Mouse (Mus musculus) MEL-GATA-1-ER (cell line): Measurements from ENCODE around the gene Sbno1.
"Not testable (repeated sequence)": the region's sequence is repeated elsewhere in the genome, so short reads cannot be mapped to it uniquely, and the experiment has no call there.

Experiments used
- DNase-seq: peaks from one replicate; pipeline ENCODE4 v3.0.0-alpha.2; 2012; ENCODE audit warnings: low read depth; ENCODE audit errors: extremely low read depth

Sbno1 gene

DNA sequence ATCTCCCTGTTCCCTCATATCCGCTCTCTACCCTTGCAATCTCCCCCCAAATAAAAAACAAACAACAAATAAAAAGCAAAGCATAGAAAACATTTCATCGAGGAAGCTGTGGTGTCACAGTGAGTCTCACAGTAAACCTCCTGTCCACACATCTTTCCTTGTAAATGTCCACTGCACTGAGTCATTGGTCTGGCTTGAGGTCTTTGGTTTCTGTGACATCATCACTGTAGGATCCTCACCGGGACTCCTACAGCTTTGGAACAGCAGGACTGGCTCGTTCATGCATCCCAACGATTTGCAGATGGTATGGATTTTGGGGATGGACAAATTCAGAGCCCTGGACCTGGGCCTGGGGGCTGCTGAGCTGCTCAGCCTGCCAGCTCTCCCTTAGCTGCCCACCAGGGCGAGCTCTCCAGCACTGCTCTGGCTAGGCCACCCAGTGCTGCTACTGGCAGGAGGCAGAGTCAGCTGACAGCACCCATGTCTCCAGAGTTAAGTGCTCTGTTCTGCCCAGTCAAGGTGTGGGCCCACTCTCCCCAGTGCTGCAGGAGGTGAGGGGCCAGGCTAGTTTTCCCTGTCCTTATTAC, 84.0 kb downstream of the Sbno1 start:
- DNase-seq: not testable (repeated sequence)

DNA sequence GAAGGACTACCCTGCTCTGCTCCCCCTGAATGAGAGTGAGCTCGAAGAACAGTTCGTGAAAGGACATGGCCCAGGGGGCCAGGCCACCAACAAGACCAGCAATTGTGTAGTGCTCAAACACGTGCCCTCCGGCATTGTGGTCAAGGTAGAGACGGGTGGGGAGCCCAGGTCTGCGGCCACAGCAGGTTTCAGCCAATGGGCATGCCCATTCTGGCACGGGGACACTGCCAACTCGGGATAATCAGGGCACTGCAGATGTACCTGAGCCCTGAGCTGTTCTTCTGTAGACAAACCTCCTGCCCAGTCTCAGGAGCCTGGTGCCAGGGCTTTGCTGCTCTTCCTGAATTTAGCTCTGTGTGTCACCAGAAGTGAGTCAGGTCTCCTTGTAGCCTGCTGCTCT, 87.0 kb downstream of the Sbno1 start:
- DNase-seq: no peak

DNA sequence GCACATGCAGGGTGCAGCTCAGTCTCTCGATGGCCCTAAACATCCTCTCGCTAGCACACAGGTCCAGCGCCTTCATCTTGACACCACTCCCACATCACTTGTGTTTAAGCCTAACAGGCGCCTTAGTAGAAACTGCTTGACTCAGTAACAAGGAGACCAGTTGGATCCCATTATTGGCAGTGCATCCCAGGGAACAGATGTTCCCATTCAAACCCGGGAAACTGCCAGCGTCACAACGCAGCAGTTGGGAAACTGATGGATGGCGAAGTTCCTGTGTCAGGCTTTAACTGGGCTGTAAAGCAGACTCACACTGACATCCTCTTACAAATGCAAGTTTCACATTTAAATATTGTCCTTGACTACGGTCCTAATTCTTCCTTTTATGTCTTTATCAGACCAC, 87.9 kb downstream of the Sbno1 start:
- DNase-seq: no peak

DNA sequence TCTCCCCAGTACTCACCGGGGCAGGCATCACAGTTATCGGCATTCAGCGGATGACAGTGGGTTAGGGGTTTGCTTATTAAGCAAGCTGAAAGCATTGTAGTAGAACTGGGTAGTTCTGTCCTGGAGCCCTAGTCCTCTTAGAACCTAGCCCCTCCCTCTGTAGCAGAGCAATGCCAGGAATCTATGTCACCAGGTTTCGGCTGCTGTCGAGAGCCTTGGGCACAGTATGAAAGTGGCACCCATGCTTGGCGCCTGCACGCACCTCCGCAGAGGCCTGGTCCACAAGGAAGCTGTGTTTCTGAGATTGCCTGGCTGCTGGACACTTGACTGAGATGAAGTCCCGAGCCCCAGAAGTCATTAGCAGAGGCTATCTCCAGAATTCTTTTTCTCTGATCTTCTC, 88.7 kb downstream of the Sbno1 start:
- DNase-seq: no peak

DNA sequence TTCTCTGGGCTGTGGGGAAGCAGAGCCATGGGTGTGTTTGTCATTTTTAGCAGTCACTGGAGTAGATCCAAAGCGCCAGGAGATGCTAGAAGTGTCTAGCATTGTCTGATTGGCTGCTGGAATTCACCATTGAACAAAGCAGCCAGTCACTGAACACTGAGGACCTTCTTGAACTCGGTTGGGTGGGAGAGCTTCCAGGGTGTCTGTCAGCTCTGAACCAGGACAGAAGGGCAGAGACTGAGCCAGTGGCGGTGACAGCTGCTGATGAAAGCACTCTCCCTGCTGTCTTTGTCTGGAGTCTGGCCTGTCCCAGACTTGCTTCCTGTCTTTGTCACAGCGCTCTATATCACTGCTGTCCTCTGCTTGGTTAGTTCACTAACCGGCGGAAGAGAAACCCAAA, 91.4 kb downstream of the Sbno1 start:
- no peak for DNase-seq

DNA sequence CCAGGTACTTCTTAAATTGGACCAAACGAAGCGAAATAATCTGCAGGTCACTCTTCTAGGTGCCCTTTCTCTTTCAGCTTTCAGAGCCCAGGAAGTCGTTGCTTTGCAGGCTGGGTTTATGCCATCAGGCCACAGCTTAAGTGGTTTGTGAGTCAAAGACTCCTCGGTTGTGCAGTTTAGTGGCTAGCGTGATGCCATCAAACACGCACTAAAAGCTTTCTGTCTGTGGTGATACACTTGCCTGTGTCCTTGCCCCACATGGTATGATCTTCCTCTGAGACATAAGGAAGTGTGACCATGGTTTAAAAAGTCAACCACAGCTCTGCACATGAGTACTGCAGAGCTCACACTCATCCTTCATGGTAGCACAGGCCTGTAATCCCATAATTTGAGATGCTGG, 95.7 kb downstream of the Sbno1 start:
- DNase-seq: no peak

DNA sequence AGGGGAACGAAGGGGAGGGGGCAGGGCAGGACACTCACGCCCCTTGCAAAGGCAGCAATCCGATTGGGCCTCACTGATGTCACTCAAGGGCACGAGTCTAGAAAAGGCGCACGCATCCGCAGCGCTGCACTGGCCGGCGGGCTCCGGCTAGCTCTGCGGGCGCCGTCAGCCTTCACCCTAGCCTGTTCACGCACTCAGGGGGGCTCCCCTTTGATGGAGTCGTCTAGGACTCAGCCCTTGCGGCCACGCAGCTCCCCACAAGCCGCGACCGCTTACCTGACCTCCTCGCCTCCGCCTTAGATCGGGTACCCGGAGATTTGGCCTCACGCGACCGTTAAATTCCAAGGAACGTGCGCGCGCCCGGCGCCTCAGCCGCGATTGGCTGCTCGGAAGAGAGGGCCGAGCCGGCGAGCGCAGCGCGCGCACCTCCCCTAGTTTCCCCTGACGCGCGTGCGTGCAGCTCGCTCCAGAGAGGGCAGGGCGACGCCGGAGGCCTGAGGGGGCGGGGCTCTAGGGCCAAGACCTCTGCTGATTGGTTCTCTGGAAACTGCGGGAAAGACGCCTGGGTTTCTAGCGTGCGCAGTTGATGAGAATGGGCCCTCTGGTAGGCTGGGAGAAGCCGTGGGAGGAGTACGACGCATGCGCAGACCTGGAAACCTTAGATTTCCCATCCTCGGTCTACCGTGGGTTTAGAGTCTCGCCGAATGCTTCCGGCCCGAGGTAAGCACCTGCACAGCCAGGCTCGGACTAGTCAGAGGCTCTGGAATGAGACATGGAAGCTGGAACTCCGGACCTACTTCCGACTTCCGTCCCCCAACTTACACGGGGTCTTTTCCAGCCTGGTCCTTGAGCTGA, 98.1 kb downstream of the Sbno1 start, which contains the start of the genes Mphosph9 and 2810006K23Rik:
Gene Mphosph9 (minus strand): TSS at position 463 of the 855 bp plus-strand sequence.
Gene 2810006K23Rik (plus strand): TSS at position 580 of the 855 bp plus-strand sequence.
- peak; percentile 98 for DNase-seq

DNA sequence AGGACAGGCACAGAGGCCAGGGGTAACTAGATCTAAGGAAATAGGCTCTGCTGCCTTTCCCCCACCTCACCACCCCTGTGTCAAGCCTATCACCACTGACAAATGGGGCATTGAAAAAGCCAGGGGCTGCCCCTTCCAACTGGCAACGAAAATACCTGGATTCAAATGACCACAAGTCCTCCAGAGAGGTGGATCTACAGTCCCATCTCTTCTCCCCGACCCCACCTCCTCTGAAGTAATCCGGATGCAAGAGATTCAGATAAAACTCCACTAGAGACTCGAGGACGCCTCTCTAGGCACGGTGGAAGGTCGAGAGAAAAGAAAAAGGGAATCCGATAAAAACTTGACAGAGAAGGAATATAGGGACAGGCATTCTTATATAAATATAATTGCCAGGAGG, 99.0 kb downstream of the Sbno1 start:
- no peak for DNase-seq
